ENCODE assay signal across 19 mouse cellular contexts in genomic region chr10:119318416-119318815, GRCm38 (mm10).
DNase-seq lines count a peak whose midpoint lies in the region; ATAC-seq lines count a peak whose summit lies in the region.
"Had no signal": no experiment of that assay in that cellular context is flagged by ENCODE, and none has a peak within 500 bp of the region (broad histone marks: within the 10 kb centered on the region; RNA-seq: fewer than 3 reads in every experiment).

No protein-coding gene starts in this region.

- no peak overlapping the region for H3K4me3 ChIP-seq in midbrain, embryonic 14.5 days (replicated peaks; ENCODE audit: low read depth, low read length)
- H3K4me3 ChIP-seq in midbrain, embryonic 11.5 days (ENCODE audit: low read depth, low read length) = no peak overlapping the region
- H3K4me3 ChIP-seq: embryonic facial prominence, embryonic 10.5 days; heart, embryonic 13.5 days; megakaryocyte, embryonic 14.5 days had no signal

- no peaks in the 10 kb centered on the region for H3K4me1 ChIP-seq in midbrain, embryonic 14.5 days (ENCODE audit: control insufficient read depth, insufficient read depth, low read length)
- H3K4me1 ChIP-seq in midbrain, embryonic 11.5 days (ENCODE audit: control insufficient read depth, insufficient read depth, low read length) = no peaks in the 10 kb centered on the region
- H3K4me1 ChIP-seq: embryonic facial prominence, embryonic 10.5 days; heart, embryonic 13.5 days; megakaryocyte, embryonic 14.5 days had no signal

- no peak overlapping the region for H3K4me2 ChIP-seq in midbrain, embryonic 14.5 days (ENCODE audit: low read length)
- no peak overlapping the region for H3K4me2 ChIP-seq in midbrain, embryonic 11.5 days
- H3K4me2 ChIP-seq: heart, embryonic 13.5 days had no signal

- H3K9me3 ChIP-seq in midbrain, embryonic 14.5 days (ENCODE audit: control insufficient read depth, low read length) = no peaks in the 10 kb centered on the region
- H3K9me3 ChIP-seq in midbrain, embryonic 11.5 days (ENCODE audit: control insufficient read depth, low read length) = no peaks in the 10 kb centered on the region
- H3K9me3 ChIP-seq: embryonic facial prominence, embryonic 10.5 days; heart, embryonic 13.5 days had no signal

- DNase-seq in frontal cortex, adult 2 months (ENCODE audit: extremely low spot score in 1 of 2, low spot score in 1 of 2) = peak; percentile 10 to 48
- DNase-seq in frontal cortex, postnatal 25 days (ENCODE audit: low spot score in 2 of 2) = no peak
- peak; percentile 21 for DNase-seq in midbrain, embryonic 14.5 days
- no peak for DNase-seq in midbrain, embryonic 11.5 days (ENCODE audit: low spot score, missing footprints)
- peak; percentile 15 for DNase-seq in layer of hippocampus, adult 11-12 months (ENCODE audit: low spot score)
- DNase-seq in left cerebral cortex, postnatal 25 days (ENCODE audit: low spot score in 2 of 2) = peak; percentile 18 to 63
- no peak for DNase-seq in heart, adult 18-20 months
- DNase-seq in lung, postnatal 10 days = no peak
- DNase-seq: adrenal gland, postnatal 36 days; cerebellum, adult 8-10 months; kidney, adult 18-20 months; liver, postnatal 0 days; lung, postnatal 14 days; thymus, postnatal 14 days had no signal

- no peaks in the 10 kb centered on the region for H3K27me3 ChIP-seq in midbrain, embryonic 14.5 days (ENCODE audit: control insufficient read depth, insufficient read depth, low read length)
- H3K27me3 ChIP-seq in midbrain, embryonic 11.5 days (ENCODE audit: control insufficient read depth, insufficient read depth, low read length) = no peaks in the 10 kb centered on the region
- H3K27me3 ChIP-seq: CH12.LX; heart, embryonic 13.5 days; megakaryocyte, embryonic 14.5 days had no signal

- H3K27ac ChIP-seq in midbrain, embryonic 14.5 days (replicated peaks; ENCODE audit: low read depth, low read length) = no peak overlapping the region
- H3K27ac ChIP-seq in midbrain, embryonic 11.5 days (ENCODE audit: low read depth, low read length) = no peak overlapping the region
- H3K27ac ChIP-seq: embryonic facial prominence, embryonic 10.5 days; heart, embryonic 13.5 days; kidney, postnatal 0 days had no signal

- ATAC-seq in midbrain, embryonic 14.5 days (ENCODE audit: low FRiP score, low TSS enrichment) = no peak
- no peak for ATAC-seq in midbrain, embryonic 11.5 days (ENCODE audit: low FRiP score)
- ATAC-seq: liver, postnatal 0 days had no signal

- no peaks in the 10 kb centered on the region for H3K36me3 ChIP-seq in midbrain, embryonic 14.5 days (ENCODE audit: control insufficient read depth, insufficient read depth, low read length)
- no peaks in the 10 kb centered on the region for H3K36me3 ChIP-seq in midbrain, embryonic 11.5 days (ENCODE audit: control insufficient read depth, insufficient read depth, low read length)
- H3K36me3 ChIP-seq: embryonic facial prominence, embryonic 10.5 days; heart, embryonic 13.5 days had no signal

- intact Hi-C loops in left cerebral cortex, postnatal 25 days (cut with DNase I) = no loop called here

- H3K9ac ChIP-seq in midbrain, embryonic 14.5 days (replicated peaks; ENCODE audit: low read length) = no peak overlapping the region
- no peak overlapping the region for H3K9ac ChIP-seq in midbrain, embryonic 11.5 days (ENCODE audit: low read length)
- H3K9ac ChIP-seq: heart, embryonic 13.5 days; liver, postnatal 0 days had no signal

- 81% methylated on average over 8 of the region's 8 CpGs for WGBS in midbrain, embryonic 14.5 days
- 93% methylated on average over 8 of the region's 8 CpGs for WGBS in midbrain, embryonic 11.5 days

Comparison
In these comparisons a context has a peak if more than half of its experiments do, and no peak if none do; other contexts are left out.
1. DNase-seq: peak in frontal cortex, adult 2 months (2 of 2), midbrain, embryonic 14.5 days (single experiment), layer of hippocampus, adult 11-12 months (single experiment) and left cerebral cortex, postnatal 25 days (2 of 2); none in frontal cortex, postnatal 25 days (0 of 2), midbrain, embryonic 11.5 days (single experiment), heart, adult 18-20 months (0 of 2) and lung, postnatal 10 days (single experiment).